Mouse (Mus musculus) megakaryocyte-erythroid progenitor cell, adult 5 weeks (primary cell): ENCODE measurements around the gene Cyp2c50. TPM values are rescaled to one million over a fixed set of nuclear protein-coding genes. Genes with fewer than 3 reads are reported as not detected.

ENCODE experiments used
- polyA plus RNA-seq: library from polyadenylated mRNA; stranded (reverse); fragments of >175 nt; gene quantifications from 2 replicates; pipeline ENCODE4 v1.2.3, GENCODE M21; 2012

Cyp2c50 gene
- polyA plus RNA-seq = not detected in 2 replicates

GRCm38 (mm10) chr19:40089421-40089820 is at the start of gene Cyp2c50:
Gene Cyp2c50, plus strand, starts transcription at chr19:40089688.

GRCm38 (mm10) chr19:40073701-40074100 is 15.8 kb upstream of the Cyp2c50 start, which contains the start of gene Cyp2c54:
Gene Cyp2c54, minus strand, starts transcription at chr19:40073827.

Other genes starting within 250 kb of the Cyp2c50 start
- gene Cyp2c69, start 202.9 kb upstream of the Cyp2c50 start, polyA plus RNA-seq = not detected in 2 replicates
- not detected in 2 replicates for gene Cyp2c37, start 97.3 kb upstream of the Cyp2c50 start, polyA plus RNA-seq
- not detected in 2 replicates for gene Cyp2c54, start 15.9 kb upstream of the Cyp2c50 start, polyA plus RNA-seq
- not detected in 2 replicates for gene Cyp2c70, start 97.6 kb downstream of the Cyp2c50 start, polyA plus RNA-seq
- gene Pdlim1, start 182.2 kb downstream of the Cyp2c50 start, polyA plus RNA-seq = 45.7 and 50.5 TPM in 2 replicates